Mouse (Mus musculus): ENCODE data around the gene Hrasls5.

- TF ChIP-seq CTCF (IDR thresholded peaks at IDR 0.05; ENCODE audit: extremely low read depth, insufficient read length, insufficient replicate concordance, low read depth, low read length), result no peak
- no peak for TF ChIP-seq POLR2A (IDR thresholded peaks at IDR 0.05; ENCODE audit: low read depth, low read length)
Measured at GRCm38 (mm10) chr19:7585279-7585678, 27.1 kb upstream of the Hrasls5 start.

Data from small intestine, adult 2 months (tissue).